Mouse (Mus musculus) hindbrain, embryonic 10.5 days (tissue): ENCODE results near the gene Cd99l2. TPM values are rescaled to one million over a fixed set of nuclear protein-coding genes. Genes with fewer than 3 reads are reported as not detected.

Experiments
- DNase-seq: peaks from one replicate; pipeline ENCODE4 v3.0.0-alpha.2; 2017; ENCODE audit warnings: low spot score
- H3K27ac ChIP-seq: fragments of 300-500 bp; sonication (generic); 2 replicates; pipeline ENCODE4 v1.5.1; 2016; ENCODE audit warnings: mild to moderate bottlenecking, moderate library complexity
- H3K27me3 ChIP-seq: fragments of 300-500 bp; sonication (generic); 2 replicates; pipeline ENCODE4 v1.6.1; 2016; ENCODE audit warnings: mild to moderate bottlenecking; ENCODE audit not compliant: poor library complexity, insufficient read depth, severe bottlenecking
- H3K36me3 ChIP-seq: fragments of 300-500 bp; sonication (generic); 2 replicates; pipeline ENCODE4 v1.6.1; 2016; ENCODE audit warnings: mild to moderate bottlenecking, moderate library complexity
- H3K4me1 ChIP-seq: fragments of 300-500 bp; sonication (generic); replicated peaks from 2 replicates; pipeline ENCODE4 v1.6.1; 2016; ENCODE audit warnings: mild to moderate bottlenecking
- H3K4me3 ChIP-seq: fragments of 300-500 bp; sonication (generic); 2 replicates; pipeline ENCODE4 v1.5.1; 2016; ENCODE audit warnings: mild to moderate bottlenecking, moderate library complexity
- H3K9me3 ChIP-seq: fragments of 300-500 bp; sonication (generic); 2 replicates; pipeline ENCODE4 v1.6.1; 2016; ENCODE audit warnings: mild to moderate bottlenecking, moderate library complexity
- WGBS: fragments of 180-500 bp; shearing (Covaris S2); methylation state at CpG from one replicate; pipeline ENCODE4 v1.1.7; 2016; 5-methylcytosine and 5-hydroxymethylcytosine counted together
- polyA plus RNA-seq: library from polyadenylated mRNA; unstranded; fragments of >200 nt; fragmentation: Nextera tagmentation; extraction: Ambion mirVana; gene quantifications from 2 replicates; pipeline ENCODE4 v1.2.1, GENCODE M21; 2016

The Cd99l2 gene
- polyA plus RNA-seq, 1 experiment from 2014 or later, result 27.5 TPM

- no peaks in the 10 kb centered on the region for H3K4me1 ChIP-seq
- WGBS, result 86% methylated on average over 7 of the region's 7 CpGs
- DNase-seq, result no peak
- no peaks in the 10 kb centered on the region for H3K36me3 ChIP-seq
- H3K27ac ChIP-seq, result no peak overlapping the region
- no peak overlapping the region for H3K4me3 ChIP-seq
- H3K9me3 ChIP-seq, result no peaks in the 10 kb centered on the region
- no peaks in the 10 kb centered on the region for H3K27me3 ChIP-seq
These were observed 28.4 kb downstream of the Cd99l2 start for GRCm38 (mm10) chrX:71464138-71464826.

GRCm38 (mm10) chrX:71456078-71456737 is 36.4 kb downstream of the Cd99l2 start:
- Histone ChIP-seq H3K4me1 (no peaks in the 10 kb centered on the region), H3K36me3 (no peaks in the 10 kb centered on the region)
- 86% methylated on average over 6 of the region's 6 CpGs for WGBS

GRCm38 (mm10) chrX:71442916-71443315 is 49.7 kb downstream of the Cd99l2 start:
- H3K4me3 ChIP-seq, result no peak overlapping the region
- H3K27me3 ChIP-seq, result peaks cover 9% of the 10 kb centered on the region
- DNase-seq, result no peak
- 0 out of 2 replicates have a peak, but pooled peaks cover 6% of the 10 kb centered on the region for H3K36me3 ChIP-seq
- H3K27ac ChIP-seq, result no peak overlapping the region
- 86% methylated on average over 5 of the region's 5 CpGs for WGBS
- no peaks in the 10 kb centered on the region for H3K4me1 ChIP-seq
- no peaks in the 10 kb centered on the region for H3K9me3 ChIP-seq

More at GRCm38 (mm10) chrX:71456078-71456737, 36.4 kb downstream of the Cd99l2 start:
- Histone ChIP-seq H3K27me3 (no peaks in the 10 kb centered on the region), H3K27ac (no peak overlapping the region), H3K9me3 (no peaks in the 10 kb centered on the region), H3K4me3 (no peak overlapping the region)
- no peak for DNase-seq

GRCm38 (mm10) chrX:71439473-71439872 is 53.2 kb downstream of the Cd99l2 start:
- Histone ChIP-seq H3K4me3 (no peak overlapping the region), H3K27ac (no peak overlapping the region), H3K9me3 (no peaks in the 10 kb centered on the region), H3K36me3 (0 out of 2 replicates have a peak, but pooled peaks cover 6% of the 10 kb centered on the region), H3K27me3 (peaks cover 31% of the 10 kb centered on the region), H3K4me1 (no peaks in the 10 kb centered on the region)
- WGBS, result 91% methylated on average over 6 of the region's 6 CpGs
- no peak for DNase-seq

GRCm38 (mm10) chrX:71435542-71435941 is 57.1 kb downstream of the Cd99l2 start:
- Histone ChIP-seq H3K4me3 (no peak overlapping the region), H3K4me1 (no peaks in the 10 kb centered on the region), H3K9me3 (no peaks in the 10 kb centered on the region), H3K36me3 (0 out of 2 replicates have a peak, but pooled peaks cover 4% of the 10 kb centered on the region), H3K27ac (no peak overlapping the region), H3K27me3 (peaks cover 56% of the 10 kb centered on the region)
- no peak for DNase-seq
- 87% methylated on average over 2 of the region's 2 CpGs for WGBS

GRCm38 (mm10) chrX:71434860-71435259 is 57.8 kb downstream of the Cd99l2 start:
- Histone ChIP-seq H3K4me1 (no peaks in the 10 kb centered on the region), H3K27ac (no peak overlapping the region), H3K4me3 (no peak overlapping the region), H3K27me3 (peaks cover 55% of the 10 kb centered on the region), H3K36me3 (no peaks in the 10 kb centered on the region), H3K9me3 (no peaks in the 10 kb centered on the region)
- WGBS, result 48% methylated on average over 8 of the region's 8 CpGs
- DNase-seq, result peak; percentile 22

- no peaks in the 10 kb centered on the region for H3K36me3 ChIP-seq
- 75% methylated on average over 1 of the region's 1 CpGs for WGBS
- no peaks in the 10 kb centered on the region for H3K4me1 ChIP-seq
- H3K4me3 ChIP-seq, result no peak overlapping the region
- H3K27ac ChIP-seq, result no peak overlapping the region
- DNase-seq, result peak; percentile 3
- peaks cover 56% of the 10 kb centered on the region for H3K27me3 ChIP-seq
- H3K9me3 ChIP-seq, result no peaks in the 10 kb centered on the region
These were observed 58.2 kb downstream of the Cd99l2 start for GRCm38 (mm10) chrX:71434448-71434847.

GRCm38 (mm10) chrX:71430900-71431299 is 61.7 kb downstream of the Cd99l2 start:
- H3K36me3 ChIP-seq, result no peaks in the 10 kb centered on the region
- peaks cover 46% of the 10 kb centered on the region for H3K27me3 ChIP-seq
- no peaks in the 10 kb centered on the region for H3K4me1 ChIP-seq
- WGBS, result 86% methylated on average over 5 of the region's 5 CpGs
- no peak overlapping the region for H3K4me3 ChIP-seq
- no peak for DNase-seq
- no peak overlapping the region for H3K27ac ChIP-seq
- H3K9me3 ChIP-seq, result no peaks in the 10 kb centered on the region

- Histone ChIP-seq H3K4me1 (no peaks in the 10 kb centered on the region), H3K4me3 (no peak overlapping the region), H3K36me3 (no peaks in the 10 kb centered on the region), H3K27ac (no peak overlapping the region), H3K9me3 (no peaks in the 10 kb centered on the region), H3K27me3 (peaks cover 34% of the 10 kb centered on the region)
- no peak for DNase-seq
These were observed 65.2 kb downstream of the Cd99l2 start for GRCm38 (mm10) chrX:71427491-71427890.

GRCm38 (mm10) chrX:71425746-71426519 is 66.7 kb downstream of the Cd99l2 start:
- DNase-seq, result peak; percentile 72
- Histone ChIP-seq H3K36me3 (0 out of 2 replicates have a peak, but pooled peaks cover 4% of the 10 kb centered on the region), H3K9me3 (no peaks in the 10 kb centered on the region), H3K27me3 (peaks cover 20% of the 10 kb centered on the region), H3K4me3 (no peak overlapping the region), H3K4me1 (no peaks in the 10 kb centered on the region), H3K27ac (no peak overlapping the region)
- WGBS, result 44% methylated on average over 9 of the region's 9 CpGs

- H3K9me3 ChIP-seq, result no peaks in the 10 kb centered on the region
- H3K27ac ChIP-seq, result no peak overlapping the region
- no peak overlapping the region for H3K4me3 ChIP-seq
- 74% methylated on average over 1 of the region's 1 CpGs for WGBS
- peaks cover 17% of the 10 kb centered on the region for H3K27me3 ChIP-seq
- H3K4me1 ChIP-seq, result no peaks in the 10 kb centered on the region
- no peak for DNase-seq
- 0 out of 2 replicates have a peak, but pooled peaks cover 4% of the 10 kb centered on the region for H3K36me3 ChIP-seq
These were observed 67.8 kb downstream of the Cd99l2 start for GRCm38 (mm10) chrX:71424852-71425251.

GRCm38 (mm10) chrX:71413616-71414015 is 79.0 kb downstream of the Cd99l2 start:
- H3K27ac ChIP-seq, result no peak overlapping the region
- DNase-seq, result no peak
- H3K4me3 ChIP-seq, result no peak overlapping the region
- H3K36me3 ChIP-seq, result peaks cover 5% of the 10 kb centered on the region; the same call in 1 of the 2 replicates
- H3K27me3 ChIP-seq, result peaks cover 4% of the 10 kb centered on the region; the same call in 1 of the 2 replicates
- H3K9me3 ChIP-seq, result no peaks in the 10 kb centered on the region
- H3K4me1 ChIP-seq, result no peaks in the 10 kb centered on the region
- 91% methylated on average over 4 of the region's 4 CpGs for WGBS
